Mouse (Mus musculus) lung, postnatal 0 days (tissue): ENCODE measurements around the gene Sap30bp.

Source experiments
- CTCF ChIP-seq: IDR thresholded peaks from 2 replicates; pipeline ENCODE4 v1.5.1; 2016; ENCODE audit warnings: antibody characterized with exemption, mild to moderate bottlenecking
- EP300 ChIP-seq: IDR thresholded peaks from 2 replicates; pipeline ENCODE4 v1.6.1; 2016; ENCODE audit warnings: antibody characterized with exemption, mild to moderate bottlenecking, control low read depth

DNA sequence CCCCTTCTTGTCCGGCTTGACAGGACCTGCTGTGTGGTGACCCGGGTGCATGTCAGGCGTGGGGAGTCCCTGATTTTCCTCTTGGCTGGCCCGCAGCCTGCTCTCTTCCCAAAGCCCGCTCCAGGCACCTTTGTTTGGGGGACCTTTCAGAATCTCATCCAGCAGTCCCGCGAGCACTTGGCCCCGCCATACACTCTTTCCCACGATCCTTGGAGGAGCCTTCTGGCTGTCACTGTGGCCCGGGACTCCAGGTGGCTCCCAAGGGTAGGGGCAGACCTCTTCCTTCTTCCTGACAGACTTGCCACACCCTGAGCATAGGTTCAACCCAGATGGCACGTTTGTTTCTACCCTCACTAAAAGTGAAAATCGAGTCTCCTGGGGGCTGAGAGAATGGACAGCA lies 42.5 kb downstream of the Sap30bp start:
- TF ChIP-seq EP300 = no peak
- TF ChIP-seq CTCF = no peak
